Mouse (Mus musculus) lung, embryonic 16.5 days (tissue): Measurements from ENCODE around the gene Meis1. TPM values are rescaled to one million over a fixed set of nuclear protein-coding genes. Genes with fewer than 3 reads are reported as not detected.

Source experiments
- ATAC-seq: fragments of 200-750 bp; cut with Nextera tagmentation; 2 replicates; pipeline ENCODE4 v1.8.0; 2017; ENCODE audit warnings: low read depth, mild to moderate bottlenecking, moderate library complexity
- H3K27ac ChIP-seq: fragments of 300-500 bp; sonication (generic); 2 replicates; pipeline ENCODE4 v1.5.1; 2014; ENCODE audit warnings: mild to moderate bottlenecking, control low read depth, low read length
- H3K27me3 ChIP-seq: fragments of 300-500 bp; sonication (generic); 2 replicates; pipeline ENCODE4 v1.6.1; 2014; ENCODE audit warnings: low read depth, low read length, mixed read lengths; ENCODE audit not compliant: control insufficient read depth, insufficient read depth
- H3K36me3 ChIP-seq: fragments of 300-500 bp; sonication (generic); 2 replicates; pipeline ENCODE4 v1.6.1; 2014; ENCODE audit warnings: low read length; ENCODE audit not compliant: control insufficient read depth, insufficient read depth
- H3K4me1 ChIP-seq: fragments of 300-500 bp; sonication (generic); replicated peaks from 2 replicates; pipeline ENCODE4 v1.6.1; 2014; ENCODE audit warnings: low read length, mixed read lengths; ENCODE audit not compliant: control insufficient read depth, insufficient read depth
- H3K4me2 ChIP-seq: fragments of 300-500 bp; sonication (generic); 2 replicates; pipeline ENCODE4 v1.6.1; 2014; ENCODE audit warnings: low read depth, low read length, control low read depth
- H3K4me3 ChIP-seq: fragments of 300-500 bp; sonication (generic); 2 replicates; pipeline ENCODE4 v1.5.1; 2014; ENCODE audit warnings: mild to moderate bottlenecking, low read length, control low read depth
- H3K9ac ChIP-seq: fragments of 300-500 bp; sonication (generic); 2 replicates; pipeline ENCODE4 v1.6.1; 2014; ENCODE audit warnings: low read length, control low read depth
- H3K9me3 ChIP-seq: fragments of 300-500 bp; sonication (generic); 2 replicates; pipeline ENCODE4 v1.6.1; 2016; ENCODE audit warnings: low read length; ENCODE audit not compliant: control insufficient read depth
- WGBS: fragments of 180-500 bp; shearing (Covaris S2); extraction: QIAGEN DNeasy Blood & Tissue Kit; methylation state at CpG from one replicate; pipeline ENCODE4 v1.1.7; 2014; 5-methylcytosine and 5-hydroxymethylcytosine counted together
- polyA plus RNA-seq: library from polyadenylated mRNA; unstranded; fragments of >200 nt; fragmentation: Nextera tagmentation; extraction: Ambion mirVana; gene quantifications from 2 replicates; pipeline ENCODE4 v1.2.1, GENCODE M21; 2015

Meis1 gene
- polyA plus RNA-seq, 1 experiment from 2014 or later, result 99.9 TPM

- Histone ChIP-seq H3K4me3 (no peak overlapping the region), H3K9ac (no peak overlapping the region), H3K4me1 (no peaks in the 10 kb centered on the region), H3K27ac (no peak overlapping the region), H3K36me3 (no peaks in the 10 kb centered on the region), H3K9me3 (no peaks in the 10 kb centered on the region), H3K27me3 (no peaks in the 10 kb centered on the region), H3K4me2 (no peak overlapping the region)
- no peak for ATAC-seq
- 80% methylated on average over 3 of the region's 3 CpGs for WGBS
These were observed 111.9 kb downstream of the Meis1 start for GRCm38 (mm10) chr11:18906866-18907265.

GRCm38 (mm10) chr11:18905431-18905830 is 113.4 kb downstream of the Meis1 start:
- Histone ChIP-seq H3K9ac (no peak overlapping the region), H3K9me3 (no peaks in the 10 kb centered on the region), H3K4me1 (0 out of 2 replicates have a peak, but pooled peaks cover 2% of the 10 kb centered on the region), H3K27me3 (no peaks in the 10 kb centered on the region), H3K36me3 (no peaks in the 10 kb centered on the region), H3K4me3 (no peak overlapping the region), H3K27ac (no peak overlapping the region), H3K4me2 (no peak overlapping the region)
- ATAC-seq, result no peak
- 65% methylated on average over 1 of the region's 1 CpGs for WGBS

GRCm38 (mm10) chr11:18904880-18905279 is 113.9 kb downstream of the Meis1 start:
- WGBS, result 64% methylated on average over 1 of the region's 1 CpGs

GRCm38 (mm10) chr11:18904285-18904684 is 114.5 kb downstream of the Meis1 start:
- H3K36me3 ChIP-seq, result no peaks in the 10 kb centered on the region
- no peaks in the 10 kb centered on the region for H3K9me3 ChIP-seq
- H3K9ac ChIP-seq, result no peak overlapping the region
- H3K4me2 ChIP-seq, result no peak overlapping the region
- WGBS, result 60% methylated on average over 5 of the region's 5 CpGs
- no peak overlapping the region for H3K4me3 ChIP-seq
- H3K4me1 ChIP-seq, result peaks cover 7% of the 10 kb centered on the region
- no peaks in the 10 kb centered on the region for H3K27me3 ChIP-seq
- no peak for ATAC-seq
- no peak overlapping the region for H3K27ac ChIP-seq

More at GRCm38 (mm10) chr11:18904880-18905279, 113.9 kb downstream of the Meis1 start:
- 0 out of 2 replicates have a peak, but pooled peaks cover 4% of the 10 kb centered on the region for H3K4me1 ChIP-seq
- H3K36me3 ChIP-seq, result no peaks in the 10 kb centered on the region
- H3K4me2 ChIP-seq, result no peak overlapping the region
- no peaks in the 10 kb centered on the region for H3K27me3 ChIP-seq
- H3K4me3 ChIP-seq, result no peak overlapping the region
- H3K9ac ChIP-seq, result no peak overlapping the region
- no peaks in the 10 kb centered on the region for H3K9me3 ChIP-seq
- H3K27ac ChIP-seq, result no peak overlapping the region
- ATAC-seq, result no peak

- Histone ChIP-seq H3K4me3 (no peak overlapping the region), H3K36me3 (no peaks in the 10 kb centered on the region), H3K9me3 (no peaks in the 10 kb centered on the region), H3K9ac (no peak overlapping the region), H3K4me1 (peaks cover 22% of the 10 kb centered on the region), H3K4me2 (no peak overlapping the region), H3K27me3 (no peaks in the 10 kb centered on the region), H3K27ac (no peak overlapping the region)
- 42% methylated on average over 2 of the region's 2 CpGs for WGBS
- no peak for ATAC-seq
These were observed 118.3 kb downstream of the Meis1 start for GRCm38 (mm10) chr11:18900489-18900888.

- 10% methylated on average over 4 of the region's 4 CpGs for WGBS
- Histone ChIP-seq H3K4me2 (no peak overlapping the region; the same call in 1 of the 2 replicates), H3K4me3 (no peak overlapping the region), H3K36me3 (no peaks in the 10 kb centered on the region), H3K9me3 (no peaks in the 10 kb centered on the region), H3K9ac (no peak overlapping the region), H3K4me1 (peaks cover 22% of the 10 kb centered on the region), H3K27me3 (no peaks in the 10 kb centered on the region), H3K27ac (peak overlapping the region; percentile 11; the same call in 1 of the 2 replicates)
- no peak for ATAC-seq
These were observed 119.9 kb downstream of the Meis1 start for GRCm38 (mm10) chr11:18898862-18899261.

- Histone ChIP-seq H3K9me3 (no peaks in the 10 kb centered on the region), H3K9ac (no peak overlapping the region), H3K4me2 (peak overlapping the region; percentile 12), H3K27ac (peak overlapping the region; percentile 45), H3K27me3 (no peaks in the 10 kb centered on the region), H3K4me1 (peaks cover 22% of the 10 kb centered on the region), H3K4me3 (no peak overlapping the region), H3K36me3 (no peaks in the 10 kb centered on the region)
- WGBS, result 4% methylated on average over 7 of the region's 7 CpGs
- peak; percentile 84 for ATAC-seq
These were observed 120.7 kb downstream of the Meis1 start for GRCm38 (mm10) chr11:18897921-18898646.

- no peaks in the 10 kb centered on the region for H3K9me3 ChIP-seq
- 35% methylated on average over 2 of the region's 2 CpGs for WGBS
- no peak overlapping the region for H3K4me3 ChIP-seq
- no peak for ATAC-seq
- H3K4me1 ChIP-seq, result peaks cover 22% of the 10 kb centered on the region
- no peaks in the 10 kb centered on the region for H3K36me3 ChIP-seq
- H3K9ac ChIP-seq, result no peak overlapping the region
- H3K4me2 ChIP-seq, result no peak overlapping the region
- no peak overlapping the region for H3K27ac ChIP-seq
- no peaks in the 10 kb centered on the region for H3K27me3 ChIP-seq
These were observed 121.5 kb downstream of the Meis1 start for GRCm38 (mm10) chr11:18897250-18897649.

GRCm38 (mm10) chr11:18892470-18892869 is 126.3 kb downstream of the Meis1 start:
- H3K27me3 ChIP-seq, result no peaks in the 10 kb centered on the region
- 24% methylated on average over 2 of the region's 2 CpGs for WGBS
- no peaks in the 10 kb centered on the region for H3K9me3 ChIP-seq

More at GRCm38 (mm10) chr11:18892470-18892869, 126.3 kb downstream of the Meis1 start:
- Histone ChIP-seq H3K36me3 (no peaks in the 10 kb centered on the region), H3K9ac (no peak overlapping the region), H3K4me1 (peaks cover 6% of the 10 kb centered on the region; the same call in 1 of the 2 replicates), H3K4me3 (no peak overlapping the region), H3K27ac (no peak overlapping the region), H3K4me2 (no peak overlapping the region)
- no peak for ATAC-seq
